Comparison of ENCODE assay signal across 8 mouse cellular contexts in genomic region chr12:73953420-73954186, GRCm38 (mm10). TPM values are rescaled to one million over a fixed set of nuclear protein-coding genes. Genes with fewer than 3 reads are reported as not detected.
DNase-seq lines count a peak whose midpoint lies in the region; ATAC-seq and TF ChIP-seq lines count a peak whose summit lies in the region.

No protein-coding gene starts in this region.

- TF ChIP-seq CTCF in kidney, postnatal 0 days (IDR thresholded peaks at IDR 0.05; ENCODE audit: low read depth) = no peak

- peak overlapping the region; percentile 57 for H3K4me2 ChIP-seq in kidney, postnatal 0 days (ENCODE audit: low read length)
- peak overlapping the region; percentile 59 for H3K4me2 ChIP-seq in embryonic facial prominence, embryonic 14.5 days (ENCODE audit: low read depth, low read length)
- H3K4me2 ChIP-seq in neural tube, embryonic 13.5 days = peak overlapping the region; percentile 57

- WGBS in kidney, postnatal 0 days = 60% methylated on average over 14 of the region's 14 CpGs
- WGBS in embryonic facial prominence, embryonic 14.5 days = 38% methylated on average over 14 of the region's 14 CpGs
- 55% methylated on average over 14 of the region's 14 CpGs for WGBS in limb, embryonic 10.5 days
- WGBS in neural tube, embryonic 13.5 days = 53% methylated on average over 14 of the region's 14 CpGs

- intact Hi-C loops in left cerebral cortex, postnatal 25 days (cut with DNase I) = no loop called here

- peak; percentile 16 for DNase-seq in kidney, postnatal 0 days (ENCODE audit: low spot score)
- DNase-seq in kidney, postnatal 36 days = no peak
- no peak for DNase-seq in embryonic facial prominence, embryonic 14.5 days (ENCODE audit: low spot score)
- peak; percentile 25 for DNase-seq in limb, embryonic 10.5 days (ENCODE audit: low spot score)
- no peak for DNase-seq in adrenal gland, postnatal 4 days (ENCODE audit: low spot score in 2 of 2)
- no peak for DNase-seq in left cerebral cortex, postnatal 25 days (ENCODE audit: low spot score in 2 of 2)
- no peak for DNase-seq in MN1 (ENCODE audit: low spot score)

- no peaks in the 10 kb centered on the region for H3K9me3 ChIP-seq in kidney, postnatal 0 days (replicated peaks; ENCODE audit: low read length)
- H3K9me3 ChIP-seq in embryonic facial prominence, embryonic 14.5 days (ENCODE audit: control insufficient read depth, low read length) = no peaks in the 10 kb centered on the region
- H3K9me3 ChIP-seq in limb, embryonic 10.5 days (replicated peaks) = no peaks in the 10 kb centered on the region
- no peaks in the 10 kb centered on the region for H3K9me3 ChIP-seq in neural tube, embryonic 13.5 days

- H3K9ac ChIP-seq in kidney, postnatal 0 days (ENCODE audit: low read depth, low read length) = 0 out of 2 replicates have a peak overlapping the region, but pooled peaks have one; percentile 35
- peak overlapping the region; percentile 56 for H3K9ac ChIP-seq in embryonic facial prominence, embryonic 14.5 days (ENCODE audit: low read depth, low read length)
- H3K9ac ChIP-seq in neural tube, embryonic 13.5 days = peak overlapping the region; percentile 61; the same call in 1 of the 2 replicates

- no peaks in the 10 kb centered on the region for H3K27me3 ChIP-seq in kidney, postnatal 0 days (ENCODE audit: insufficient read depth, low read length)
- H3K27me3 ChIP-seq in embryonic facial prominence, embryonic 14.5 days (replicated peaks; ENCODE audit: control insufficient read depth, insufficient read depth, low read length) = no peaks in the 10 kb centered on the region
- H3K27me3 ChIP-seq in limb, embryonic 10.5 days (ENCODE audit: low read depth, poor library complexity, severe bottlenecking) = peaks cover 23% of the 10 kb centered on the region; the same call in 1 of the 2 replicates
- H3K27me3 ChIP-seq in neural tube, embryonic 13.5 days = peaks cover 7% of the 10 kb centered on the region

- no peaks in the 10 kb centered on the region for H3K36me3 ChIP-seq in kidney, postnatal 0 days (ENCODE audit: insufficient read depth, low read length)
- H3K36me3 ChIP-seq in embryonic facial prominence, embryonic 14.5 days (ENCODE audit: control insufficient read depth, insufficient read depth, low read length) = 0 out of 2 replicates have a peak, but pooled peaks cover 1% of the 10 kb centered on the region
- H3K36me3 ChIP-seq in limb, embryonic 10.5 days = peaks cover 4% of the 10 kb centered on the region; the same call in 1 of the 2 replicates
- no peaks in the 10 kb centered on the region for H3K36me3 ChIP-seq in neural tube, embryonic 13.5 days

- no peaks in the 10 kb centered on the region; the same call in 1 of the 2 replicates for H3K4me1 ChIP-seq in kidney, postnatal 0 days (replicated peaks; ENCODE audit: insufficient read depth, low read length)
- H3K4me1 ChIP-seq in embryonic facial prominence, embryonic 14.5 days (ENCODE audit: control insufficient read depth, insufficient read depth, low read length) = peaks cover 3% of the 10 kb centered on the region; the same call in 1 of the 2 replicates
- peaks cover 10% of the 10 kb centered on the region for H3K4me1 ChIP-seq in limb, embryonic 10.5 days
- H3K4me1 ChIP-seq in neural tube, embryonic 13.5 days (replicated peaks) = peaks cover 21% of the 10 kb centered on the region

- H3K4me3 ChIP-seq in kidney, postnatal 0 days (replicated peaks; ENCODE audit: low read depth, low read length) = peak overlapping the region; percentile 27; the same call in 1 of the 2 replicates
- peak overlapping the region; percentile 38 for H3K4me3 ChIP-seq in embryonic facial prominence, embryonic 14.5 days (ENCODE audit: low read depth, low read length)
- peak overlapping the region; percentile 45 for H3K4me3 ChIP-seq in limb, embryonic 10.5 days
- H3K4me3 ChIP-seq in neural tube, embryonic 13.5 days = peak overlapping the region; percentile 28

- no peak for ATAC-seq in kidney, postnatal 0 days (replicated peaks; ENCODE audit: low FRiP score, low read depth)
- no peak for ATAC-seq in embryonic facial prominence, embryonic 14.5 days (ENCODE audit: low read depth)
- ATAC-seq in neural tube, embryonic 13.5 days (ENCODE audit: low read depth) = no peak

- no peak overlapping the region for H3K27ac ChIP-seq in kidney, postnatal 0 days
- no peak overlapping the region for H3K27ac ChIP-seq in embryonic facial prominence, embryonic 14.5 days (replicated peaks; ENCODE audit: low read depth, low read length)
- no peak overlapping the region for H3K27ac ChIP-seq in limb, embryonic 10.5 days
- H3K27ac ChIP-seq in neural tube, embryonic 13.5 days (replicated peaks) = no peak overlapping the region

RNA-seq across cellular contexts. Expression of gene Snapc1, which starts 10.7 kb away (rescaled TPM):
- 12.4 and 12.6 TPM in 2 replicates for polyA plus RNA-seq in kidney, postnatal 0 days (2015; fragmentation: Nextera tagmentation; extraction: Ambion mirVana)
- polyA plus RNA-seq in embryonic facial prominence, embryonic 14.5 days (2014; fragmentation: Nextera tagmentation; extraction: Ambion mirVana) = 14.7 and 17.8 TPM in 2 replicates
- polyA plus RNA-seq in limb, embryonic 10.5 days (2016; fragmentation: Nextera tagmentation; extraction: Ambion mirVana) = 18.9 and 23.5 TPM in 2 replicates
- polyA plus RNA-seq in neural tube, embryonic 13.5 days (2015; fragmentation: Nextera tagmentation; extraction: Ambion mirVana) = 36.1 and 37.5 TPM in 2 replicates
- 10 to 100 TPM; 17.0 to 18.8 TPM for total RNA-seq in adrenal gland, postnatal 4 days (2021)
- 10 to 100 TPM; 40.6 to 43.2 TPM for total RNA-seq in left cerebral cortex, postnatal 25 days (2021)

RNA-seq across cellular contexts. Expression of gene Gm49321, which starts 16.1 kb away (rescaled TPM):
- polyA plus RNA-seq in kidney, postnatal 0 days (2015; fragmentation: Nextera tagmentation; extraction: Ambion mirVana) = 8.1 and 8.5 TPM in 2 replicates
- 9.2 and 10.2 TPM in 2 replicates for polyA plus RNA-seq in embryonic facial prominence, embryonic 14.5 days (2014; fragmentation: Nextera tagmentation; extraction: Ambion mirVana)
- 13.3 and 14.4 TPM in 2 replicates for polyA plus RNA-seq in limb, embryonic 10.5 days (2016; fragmentation: Nextera tagmentation; extraction: Ambion mirVana)
- 18.0 and 22.7 TPM in 2 replicates for polyA plus RNA-seq in neural tube, embryonic 13.5 days (2015; fragmentation: Nextera tagmentation; extraction: Ambion mirVana)
- 1 to 10 TPM; 4.9 to 8.1 TPM for total RNA-seq in adrenal gland, postnatal 4 days (2021)
- 10 to 100 TPM; 11.8 to 16.9 TPM for total RNA-seq in left cerebral cortex, postnatal 25 days (2021)

RNA-seq across cellular contexts. Expression of gene Syt16, which starts 43.9 kb away (rescaled TPM):
- polyA plus RNA-seq in kidney, postnatal 0 days (2015; fragmentation: Nextera tagmentation; extraction: Ambion mirVana) = 0.36 and 0.67 TPM in 2 replicates
- 5.4 and 5.5 TPM in 2 replicates for polyA plus RNA-seq in embryonic facial prominence, embryonic 14.5 days (2014; fragmentation: Nextera tagmentation; extraction: Ambion mirVana)
- 0.40 and 1.7 TPM in 2 replicates for polyA plus RNA-seq in limb, embryonic 10.5 days (2016; fragmentation: Nextera tagmentation; extraction: Ambion mirVana)
- 46.6 and 50.2 TPM in 2 replicates for polyA plus RNA-seq in neural tube, embryonic 13.5 days (2015; fragmentation: Nextera tagmentation; extraction: Ambion mirVana)
- 1 to 10 TPM; 2.0 to 3.0 TPM for total RNA-seq in adrenal gland, postnatal 4 days (2021)
- total RNA-seq in left cerebral cortex, postnatal 25 days (2021) = 100 to 1,000 TPM in 1 of 2 experiments, 10 to 100 TPM in 1; 96.3 to 101 TPM

RNA-seq across cellular contexts. Expression of gene Hif1a, which starts 52.4 kb away (rescaled TPM):
- 74.9 and 75.1 TPM in 2 replicates for polyA plus RNA-seq in kidney, postnatal 0 days (2015; fragmentation: Nextera tagmentation; extraction: Ambion mirVana)
- polyA plus RNA-seq in embryonic facial prominence, embryonic 14.5 days (2014; fragmentation: Nextera tagmentation; extraction: Ambion mirVana) = 91.8 and 103 TPM in 2 replicates
- polyA plus RNA-seq in limb, embryonic 10.5 days (2016; fragmentation: Nextera tagmentation; extraction: Ambion mirVana) = 77.8 and 93.5 TPM in 2 replicates
- polyA plus RNA-seq in neural tube, embryonic 13.5 days (2015; fragmentation: Nextera tagmentation; extraction: Ambion mirVana) = 89.2 and 100 TPM in 2 replicates
- total RNA-seq in adrenal gland, postnatal 4 days (2021) = 10 to 100 TPM; 74.4 to 77.5 TPM
- total RNA-seq in left cerebral cortex, postnatal 25 days (2021) = 10 to 100 TPM; 56.7 to 58.9 TPM

Comparison
In these comparisons a context has a peak if more than half of its experiments do, and no peak if none do; other contexts are left out.
1. DNase-seq: peak in kidney, postnatal 0 days (single experiment) and limb, embryonic 10.5 days (single experiment); none in kidney, postnatal 36 days (0 of 2), embryonic facial prominence, embryonic 14.5 days (single experiment), adrenal gland, postnatal 4 days (0 of 2), left cerebral cortex, postnatal 25 days (0 of 2) and MN1 (single experiment).
2. Peak in every context shown above with its lines, with median percentiles within 50 percentile points of each other: H3K4me2 ChIP-seq, H3K4me3 ChIP-seq and H3K9ac ChIP-seq.